Mouse (Mus musculus): ENCODE measurements around the gene Carhsp1.

Gene Carhsp1

DNA sequence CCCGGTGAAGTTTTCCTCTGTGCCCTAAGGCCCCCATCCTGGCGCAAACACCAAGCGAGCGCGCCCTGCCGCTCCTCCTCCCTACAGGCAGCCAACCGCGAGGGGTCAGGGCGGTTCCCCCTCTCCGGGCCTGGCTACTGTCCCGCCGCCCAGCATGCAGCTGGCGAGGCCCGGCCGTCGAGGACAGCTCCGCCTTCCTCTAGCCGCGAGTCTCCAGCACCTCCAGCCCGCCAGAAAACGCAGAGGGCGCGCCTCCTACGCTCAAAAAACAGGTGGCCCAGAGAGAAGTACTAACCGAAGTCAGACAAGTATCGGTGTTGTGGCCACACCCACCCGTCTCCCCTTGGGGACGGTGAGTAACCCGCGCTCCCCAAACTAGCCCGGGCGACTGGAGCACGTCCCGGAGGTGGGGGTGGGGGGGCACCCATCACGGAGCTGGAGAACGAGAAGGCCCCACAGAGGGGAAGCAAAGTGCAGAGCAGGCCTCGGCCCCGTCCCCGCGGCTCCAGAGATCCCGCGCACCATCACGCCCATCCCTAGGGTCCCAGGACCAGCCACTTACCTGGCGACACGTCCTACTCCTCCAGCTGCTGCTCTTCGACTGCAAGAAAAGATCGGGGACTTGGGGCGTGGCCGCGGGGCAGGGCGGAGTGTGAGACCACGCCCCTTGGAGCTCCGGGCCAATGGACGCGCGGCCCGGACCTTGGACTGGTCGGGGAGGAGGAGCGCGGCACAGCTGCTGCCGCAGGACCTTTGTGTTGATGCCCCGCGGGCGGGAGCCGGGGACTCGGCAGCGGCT, at the start of gene Carhsp1:
Gene Carhsp1, minus strand, starts transcription at position 605 of the 799 bp plus-strand sequence.
- DNase-seq = peak; percentile 59

DNA sequence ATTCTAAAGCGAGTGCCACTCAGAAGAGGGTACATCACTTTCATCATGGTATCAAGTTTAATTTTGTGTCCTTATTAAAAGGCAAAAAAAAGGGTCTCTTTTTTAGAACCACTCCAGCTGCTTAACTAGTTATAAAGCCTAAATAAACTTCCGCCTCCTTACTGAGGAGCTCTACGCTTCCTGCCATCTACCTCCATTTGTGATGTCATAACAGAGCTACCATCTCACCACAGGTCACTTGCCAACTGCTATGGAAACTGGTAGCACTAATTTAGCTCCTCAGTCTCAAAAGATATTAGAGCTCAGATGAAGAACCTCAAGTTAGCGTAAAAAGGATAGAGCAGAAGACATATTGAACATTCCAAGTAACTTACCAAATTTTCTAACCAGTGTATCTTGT, 48.5 kb upstream of the Carhsp1 start:
- no peak for DNase-seq

DNA sequence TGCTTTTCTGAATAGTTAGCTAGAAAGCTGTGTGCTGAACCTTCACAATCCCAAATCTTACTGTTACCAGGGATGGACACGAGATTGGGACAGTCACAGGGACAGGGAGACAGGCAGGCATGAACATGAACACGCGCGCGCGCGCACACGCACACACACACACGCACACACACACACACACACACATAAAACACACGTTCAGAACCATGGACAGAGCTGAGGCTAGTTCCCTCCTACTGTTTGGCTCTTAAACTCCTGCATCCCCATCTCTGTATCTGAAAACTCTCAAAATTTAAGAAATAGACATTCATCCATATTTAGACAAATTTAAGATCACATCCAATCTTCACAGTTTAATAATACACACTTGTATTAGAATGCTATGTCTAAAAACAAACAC, 45.8 kb upstream of the Carhsp1 start:
- no peak for DNase-seq

DNA sequence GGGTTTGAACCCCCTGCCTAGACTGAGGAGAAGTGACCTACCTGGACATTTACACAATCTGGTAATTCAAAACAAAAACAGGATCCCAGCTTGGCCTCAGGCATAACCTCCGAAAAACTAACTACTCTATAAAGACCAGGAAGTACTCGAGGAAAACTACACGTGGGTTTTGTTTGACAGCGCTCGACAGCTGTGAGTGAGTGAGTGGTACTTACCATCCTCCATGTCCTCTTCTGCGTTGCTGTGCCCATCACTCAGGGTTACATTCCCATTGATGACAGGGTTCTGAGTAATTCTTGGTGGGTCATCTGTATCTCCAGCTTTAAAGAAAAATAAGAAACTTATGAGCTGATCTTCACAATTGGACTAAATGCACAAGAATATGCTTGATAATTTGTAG, 44.3 kb upstream of the Carhsp1 start:
- no peak for DNase-seq

DNA sequence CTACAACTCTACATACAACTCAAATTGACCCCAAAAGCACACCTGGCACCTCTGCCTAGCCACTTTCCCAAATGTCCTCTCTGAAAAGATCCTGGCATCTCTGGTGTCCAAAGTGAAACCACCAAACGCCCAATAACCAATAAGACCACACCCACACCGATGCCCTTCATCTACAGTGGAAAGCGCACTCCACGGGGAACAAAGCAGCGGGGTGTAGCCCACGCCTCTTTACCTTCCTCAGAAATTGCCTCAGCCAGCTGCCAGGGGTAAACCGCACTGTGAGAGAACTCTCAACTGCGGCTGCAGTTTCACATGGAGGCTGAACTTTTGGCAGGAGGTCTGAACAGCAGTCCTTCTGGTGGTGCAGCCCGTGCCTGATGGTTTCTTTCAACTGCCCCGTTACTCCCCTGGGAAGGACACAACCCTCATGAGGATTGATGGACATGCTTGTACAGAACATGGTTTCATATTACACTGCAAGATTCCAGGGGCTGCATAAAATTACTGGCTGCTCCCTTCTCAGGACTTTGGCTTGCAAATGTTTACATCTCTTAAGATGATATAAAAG, 43.6 kb upstream of the Carhsp1 start:
- DNase-seq = no peak

DNA sequence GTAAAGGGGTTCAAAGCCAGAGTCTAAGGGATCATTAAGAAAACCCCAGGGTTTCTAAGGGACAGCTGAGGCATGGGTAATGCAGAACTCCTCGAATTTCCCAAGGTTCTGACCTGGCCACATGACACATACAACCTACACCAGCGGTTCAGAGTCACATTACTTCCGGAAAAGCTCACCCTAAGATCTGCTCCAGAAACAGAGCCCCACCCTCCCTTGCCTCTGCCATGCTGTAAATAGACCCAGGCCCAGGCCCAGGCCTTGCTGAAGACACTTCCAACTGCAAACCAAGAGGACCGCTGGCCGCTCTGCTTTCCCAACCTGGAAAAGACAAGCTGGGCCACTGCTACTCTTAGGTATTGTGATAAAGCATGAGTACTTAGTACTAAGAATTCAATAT, 42.9 kb upstream of the Carhsp1 start:
- DNase-seq = no peak

DNA sequence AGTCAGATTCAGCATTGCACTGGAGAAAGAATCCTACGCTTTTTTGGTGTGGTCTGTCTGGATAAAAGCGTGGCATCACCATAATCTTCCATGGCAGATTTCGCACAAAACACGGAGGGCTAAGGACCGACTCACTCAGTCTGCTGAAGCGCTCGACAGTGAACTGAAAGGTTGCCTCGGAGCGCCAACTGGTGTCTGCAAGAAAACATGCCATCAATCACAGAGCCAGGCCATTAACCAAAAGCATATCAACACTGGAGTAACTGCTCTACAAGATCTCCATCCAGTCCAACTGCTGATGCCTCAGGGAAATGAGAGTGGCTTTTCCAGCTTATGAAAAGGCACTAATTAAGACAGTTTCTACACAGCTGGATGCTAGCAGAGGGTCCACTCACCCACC, 40.0 kb upstream of the Carhsp1 start:
- DNase-seq = no peak

DNA sequence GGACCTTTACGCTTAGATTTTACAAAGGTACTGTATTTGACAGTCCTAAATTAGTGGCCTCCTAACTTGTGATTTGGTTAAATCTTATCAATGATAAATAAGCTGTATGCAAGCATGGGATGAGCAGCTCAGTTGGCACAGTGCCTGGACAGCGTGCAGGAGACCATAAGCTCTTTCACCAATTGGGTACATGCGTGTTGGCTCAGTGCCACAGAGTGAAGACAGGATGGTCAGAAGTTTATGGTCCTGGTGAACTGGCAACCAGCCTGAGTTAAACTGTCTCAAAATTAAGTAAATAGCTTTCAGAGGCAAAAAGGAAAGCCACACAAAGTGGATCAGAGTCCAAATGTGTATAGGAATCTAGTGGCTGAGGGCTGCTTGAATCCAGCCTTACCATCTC, 28.6 kb upstream of the Carhsp1 start:
- no peak for DNase-seq

DNA sequence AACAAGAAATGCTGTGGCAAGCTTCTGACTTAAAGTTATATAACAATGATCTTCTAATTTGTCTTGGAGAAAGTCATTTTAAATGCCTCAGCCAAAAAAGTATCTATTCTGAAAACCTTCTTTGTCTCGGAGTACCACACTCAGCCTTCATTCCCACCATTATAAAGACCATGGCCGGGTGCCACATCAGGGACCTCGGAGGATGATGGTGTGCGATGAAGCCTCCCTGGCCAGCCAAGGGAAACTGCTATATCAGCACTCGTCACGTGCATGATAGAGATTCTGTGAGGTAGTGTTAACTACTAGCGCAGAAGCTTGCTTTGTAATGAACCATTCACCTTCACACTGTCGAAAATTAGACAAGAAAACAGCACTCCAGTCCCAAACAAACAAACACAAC, 27.6 kb upstream of the Carhsp1 start:
- no peak for DNase-seq

DNA sequence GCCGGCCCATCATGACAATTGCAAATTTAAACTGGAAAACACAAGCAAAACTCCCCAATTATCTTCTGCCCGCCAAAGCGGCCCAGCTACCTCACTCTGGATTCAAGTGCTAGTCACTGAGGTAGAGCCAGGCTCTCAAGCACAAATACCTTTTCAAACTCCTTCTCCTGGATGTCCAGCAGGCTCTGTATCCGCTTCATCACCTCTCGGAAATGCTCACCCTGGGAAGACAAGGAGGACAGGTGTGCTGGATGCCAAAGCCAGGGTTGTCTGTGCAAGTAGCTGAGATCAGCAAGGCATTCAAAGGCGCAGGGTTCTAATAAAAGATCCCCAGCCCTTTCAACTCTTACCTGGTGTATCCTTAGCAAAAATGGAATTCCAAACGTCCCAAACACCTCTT, 19.3 kb upstream of the Carhsp1 start:
- peak; percentile 66 for DNase-seq

DNA sequence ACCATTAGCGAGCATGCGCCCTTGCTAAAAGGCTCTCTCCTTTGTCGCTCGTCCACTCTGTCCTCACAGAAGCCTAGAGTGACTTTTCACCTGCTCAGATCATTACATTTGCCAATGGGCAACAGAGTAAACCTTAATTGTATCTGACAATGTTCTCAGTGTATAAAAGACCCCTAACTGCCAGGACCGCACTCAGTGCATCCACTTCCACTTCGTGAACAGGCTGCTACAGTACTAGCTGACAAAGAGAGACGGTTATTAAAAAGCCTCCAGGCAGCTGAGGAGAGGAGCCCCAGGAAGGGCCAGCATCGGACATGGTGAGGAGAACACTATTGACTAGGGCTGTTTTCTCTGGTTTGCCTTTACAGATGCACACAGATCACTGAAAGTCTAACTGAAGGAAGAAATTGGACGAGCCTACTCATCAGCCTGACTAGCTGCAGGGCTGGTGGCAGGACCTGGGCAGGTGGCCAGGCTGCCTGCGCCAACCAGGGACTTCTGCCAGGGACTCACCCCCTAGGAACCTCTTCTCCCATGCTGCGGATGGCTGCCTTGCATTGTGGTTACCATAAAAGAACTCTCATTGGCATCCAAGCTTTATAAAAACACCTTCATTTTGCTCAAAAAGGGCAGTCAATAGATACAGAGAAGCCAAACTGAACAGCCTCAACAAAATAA, 18.2 kb upstream of the Carhsp1 start:
- DNase-seq = peak; percentile 93

DNA sequence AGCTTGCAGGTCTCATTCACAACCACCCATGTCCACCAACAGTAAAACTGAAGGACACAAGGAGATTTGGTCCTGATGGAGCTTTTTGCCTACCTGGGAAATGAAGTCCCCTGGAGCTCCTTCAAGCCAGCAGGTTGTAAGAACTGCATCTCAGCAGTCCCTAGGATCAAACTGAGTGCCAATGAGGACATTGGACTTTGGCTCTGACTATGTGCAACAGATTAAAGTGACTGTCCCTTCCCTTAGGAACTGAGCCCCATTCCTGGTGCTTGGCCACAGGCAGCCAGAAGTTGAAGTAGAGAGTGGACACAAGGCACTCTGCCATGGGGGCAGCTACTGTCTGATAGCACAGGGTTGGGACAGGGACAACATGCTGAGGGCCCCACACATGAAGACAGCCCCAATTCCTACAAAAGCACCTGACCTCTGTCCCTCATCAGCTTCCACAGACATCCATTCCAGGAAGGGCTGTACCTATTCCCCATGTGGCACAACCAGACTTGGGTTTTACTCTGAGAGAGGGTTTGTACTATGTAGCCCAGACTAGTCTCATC, 15.7 kb upstream of the Carhsp1 start:
- DNase-seq = no peak

DNA sequence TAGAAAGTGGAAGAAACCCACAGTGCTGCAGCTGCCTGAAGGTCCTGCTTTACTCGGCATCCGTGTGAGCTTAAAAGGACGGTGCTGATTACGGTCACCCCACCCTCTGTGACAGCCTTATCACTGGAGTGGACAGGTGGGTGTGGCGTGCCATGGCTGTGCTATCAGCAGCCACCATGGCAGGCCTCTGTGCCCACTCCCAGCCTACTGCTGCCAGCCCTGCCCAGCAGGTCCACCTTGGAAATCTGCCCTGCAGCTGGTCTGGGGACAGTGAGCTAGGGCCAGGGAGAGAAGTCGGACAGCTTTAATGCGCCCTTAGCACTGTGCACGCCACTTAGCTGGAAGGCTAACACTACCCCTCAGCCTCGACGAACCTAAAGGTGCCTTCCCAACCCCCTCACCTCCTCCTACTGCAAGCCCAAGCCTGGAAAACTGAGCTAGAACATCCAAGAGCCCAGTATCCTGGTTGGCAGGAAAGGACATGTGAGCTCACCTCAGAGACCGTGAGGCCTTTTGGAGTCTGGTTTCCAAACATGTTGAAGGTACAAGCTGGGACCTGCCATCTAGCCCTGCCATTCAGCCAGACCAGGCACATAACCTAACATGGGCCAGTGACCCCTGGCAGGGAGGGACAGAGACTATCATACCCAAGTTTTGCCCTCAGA, 15.0 kb upstream of the Carhsp1 start:
- peak; percentile 40 for DNase-seq

DNA sequence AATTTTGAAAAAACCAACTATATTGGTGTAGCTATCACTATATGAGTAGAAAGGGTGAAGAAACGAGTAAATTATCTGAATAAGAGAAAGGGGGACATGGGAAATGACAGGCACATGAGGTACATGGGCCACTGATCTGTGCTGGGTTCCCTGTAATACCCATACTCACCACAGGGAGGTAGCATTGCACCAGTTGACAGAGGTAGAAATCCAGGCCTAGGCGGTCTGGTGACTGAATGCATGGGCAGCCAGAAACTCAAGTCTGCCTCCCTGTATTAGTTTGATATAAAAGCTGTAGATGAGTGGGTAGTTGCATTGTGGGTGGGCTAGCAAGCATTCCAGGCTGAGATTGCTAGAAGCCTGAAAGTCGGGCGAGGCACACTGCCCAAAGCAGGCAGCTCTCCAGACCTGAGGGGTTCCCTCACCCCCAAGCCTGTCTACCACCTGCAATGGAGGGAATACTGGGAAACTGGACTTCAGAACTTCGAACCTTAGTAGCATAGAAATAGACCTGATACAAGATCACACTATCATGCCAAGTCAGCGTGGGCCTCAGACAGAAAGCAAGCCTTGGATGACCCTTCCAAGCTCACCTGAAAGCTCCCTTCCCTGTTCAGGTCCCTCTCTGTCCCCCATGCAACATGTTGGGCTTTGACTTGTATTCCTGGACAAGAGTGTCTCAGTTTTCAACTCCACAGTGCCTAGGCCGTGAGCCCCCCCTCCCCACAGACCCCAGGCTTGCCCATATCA, 14.3 kb upstream of the Carhsp1 start:
- DNase-seq = peak; percentile 70

DNA sequence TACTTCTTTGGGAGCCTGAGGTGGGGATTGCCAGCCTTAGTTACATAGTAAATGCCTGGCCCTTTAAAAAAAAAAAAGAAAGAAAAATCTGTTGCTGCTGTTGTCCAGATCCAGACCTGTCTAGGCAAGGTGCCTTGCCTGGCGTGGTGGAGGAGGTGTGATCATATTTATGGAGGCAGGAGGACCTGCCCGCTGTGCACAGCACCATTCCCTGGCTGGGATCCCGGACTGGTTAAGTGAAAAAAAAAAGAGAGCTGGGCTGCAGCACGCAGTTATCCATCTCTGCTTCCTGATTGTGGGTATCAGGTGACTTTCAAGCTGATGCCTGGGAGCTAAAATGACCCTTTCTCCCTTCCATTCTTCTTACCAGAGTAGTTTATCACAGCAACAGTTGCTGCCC, 13.1 kb upstream of the Carhsp1 start:
- peak; percentile 80 for DNase-seq

DNA sequence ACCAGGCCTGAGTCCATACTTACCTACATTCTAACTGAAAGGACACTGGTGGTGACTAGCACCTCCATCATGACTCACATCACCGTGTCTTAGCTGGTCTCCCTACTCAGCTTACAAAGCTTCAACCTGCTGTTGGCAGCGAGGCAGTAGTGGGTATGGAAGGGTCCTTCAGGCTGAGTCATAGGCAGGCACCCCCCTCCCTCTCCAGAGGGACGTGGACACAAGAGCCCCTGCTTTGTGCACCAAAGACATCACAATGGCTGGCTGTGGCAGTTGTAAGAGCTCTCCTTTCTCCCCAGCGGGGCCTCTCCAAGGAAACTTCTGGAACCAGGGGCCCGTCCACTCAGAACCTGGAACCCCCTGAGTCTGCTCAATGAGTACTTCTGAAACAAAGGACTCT, 8.5 kb upstream of the Carhsp1 start, which contains the start of gene Gm5767:
Gene Gm5767, plus strand, starts transcription at position 301 of the 400 bp plus-strand sequence.
- DNase-seq = no peak

DNA sequence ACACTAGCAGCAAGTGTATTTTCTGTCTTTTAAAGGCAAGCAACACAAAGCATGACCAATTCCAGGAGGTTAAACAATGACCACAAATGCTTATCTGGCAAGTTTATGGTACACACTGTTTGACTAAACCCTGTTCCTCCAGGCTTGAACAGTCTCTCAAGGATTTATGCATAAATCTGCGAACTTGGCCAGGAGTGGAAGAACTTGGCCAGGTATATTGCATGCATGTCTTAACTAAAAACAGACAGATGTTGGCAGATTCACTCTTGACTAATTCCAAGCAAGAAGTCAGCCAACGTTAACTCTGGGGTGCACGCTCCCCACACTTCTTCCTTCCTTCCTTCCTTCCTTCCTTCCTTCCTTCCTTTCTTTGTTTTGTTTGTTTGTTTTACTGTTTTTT, 7.8 kb upstream of the Carhsp1 start:
- DNase-seq = no peak

DNA sequence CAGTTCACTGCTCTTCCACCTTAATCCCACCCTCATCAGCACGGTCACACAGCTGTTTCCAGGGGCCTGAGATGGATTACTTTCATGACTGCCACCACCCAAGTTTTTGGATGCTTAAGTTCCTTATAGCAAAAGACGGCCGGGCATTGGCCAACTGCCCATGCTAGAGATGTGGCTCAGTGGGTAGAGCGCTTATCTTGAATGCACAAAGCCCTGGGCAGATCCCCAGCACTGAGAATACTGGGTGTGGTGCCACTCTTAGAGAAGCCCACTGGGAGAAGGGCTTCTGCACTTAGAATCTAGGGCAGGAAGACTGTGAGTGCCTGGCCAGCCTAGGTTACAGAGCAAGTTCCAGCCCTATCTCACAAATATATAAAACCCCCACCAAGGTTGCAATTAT, 6.7 kb upstream of the Carhsp1 start:
- DNase-seq = no peak

DNA sequence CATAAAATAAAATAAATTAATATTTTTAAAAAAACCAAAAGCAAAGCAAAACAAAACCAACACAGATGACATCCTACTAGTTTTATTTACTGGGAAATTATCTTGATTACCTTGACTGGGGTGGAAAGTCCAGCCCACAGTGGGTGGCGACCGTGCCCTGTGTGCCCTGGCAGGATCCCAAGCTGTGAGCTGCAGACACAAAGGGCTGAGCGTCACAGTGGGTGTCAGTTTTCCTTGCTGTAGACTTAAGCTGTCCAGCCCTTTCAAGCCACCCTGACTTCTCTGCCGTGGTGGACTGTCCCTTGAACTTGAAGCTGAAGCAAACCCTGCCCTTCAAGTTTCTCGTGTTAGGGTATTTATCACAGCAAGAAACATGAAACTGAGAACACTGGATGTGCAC, 6.1 kb upstream of the Carhsp1 start:
- no peak for DNase-seq

DNA sequence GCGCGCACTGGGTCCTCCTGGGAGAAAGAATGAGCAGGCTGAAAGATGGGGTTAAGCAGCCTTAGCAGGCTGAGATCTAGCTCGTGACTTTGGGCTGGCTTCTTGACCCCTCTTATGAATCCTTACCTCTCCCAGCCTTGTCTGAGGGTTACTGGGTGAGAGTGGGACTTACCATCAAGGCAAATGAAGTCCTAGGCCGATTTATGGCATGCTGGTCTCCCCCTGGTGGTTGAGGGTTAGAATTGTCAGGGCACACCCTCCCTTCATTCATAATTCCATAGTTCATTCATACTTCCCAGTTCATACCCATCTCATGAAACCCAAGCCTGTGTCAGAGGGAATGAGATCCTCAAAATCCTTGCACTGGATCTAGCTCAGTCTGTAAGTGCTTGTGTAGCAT, 4.8 kb upstream of the Carhsp1 start:
- no peak for DNase-seq

DNA sequence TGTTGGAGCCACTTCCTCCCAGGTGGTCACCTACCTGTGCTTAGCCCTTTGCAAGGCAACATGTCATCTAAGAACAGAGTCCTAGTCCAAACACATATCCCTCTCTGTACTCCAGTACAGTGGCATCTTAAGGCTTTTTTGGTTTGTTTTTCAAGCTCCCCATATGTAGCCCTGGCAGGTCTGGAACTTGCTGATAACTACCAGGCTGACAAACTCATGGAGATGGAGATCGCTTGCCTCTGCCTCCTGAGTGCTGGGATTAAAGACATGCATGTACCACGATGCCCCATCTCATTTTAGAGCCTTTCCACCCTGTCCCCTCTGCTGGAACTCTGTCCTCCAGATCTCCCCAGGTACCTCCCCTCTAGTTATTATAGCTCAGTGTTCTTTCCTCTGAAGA, 4.3 kb upstream of the Carhsp1 start:
- DNase-seq = no peak

DNA sequence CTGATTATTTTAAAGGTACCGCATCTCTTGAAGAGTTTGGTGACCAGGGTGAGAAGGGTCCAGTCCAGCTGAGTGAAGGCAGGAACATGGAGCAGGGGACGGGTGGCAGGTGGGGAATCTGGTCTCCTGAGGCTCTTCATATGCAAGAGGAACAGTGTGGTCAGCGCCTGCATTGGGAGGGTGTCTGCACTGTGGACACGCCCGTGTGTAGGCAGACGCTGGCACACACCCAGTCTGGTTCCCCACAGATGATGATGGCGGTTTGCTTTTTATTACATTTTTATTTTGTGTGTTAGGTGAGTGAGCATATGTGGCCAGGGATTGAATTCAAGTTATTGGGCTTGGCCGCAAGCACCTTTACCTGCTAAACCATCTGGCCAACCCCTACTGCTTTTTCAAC, 3.6 kb upstream of the Carhsp1 start:
- no peak for DNase-seq

DNA sequence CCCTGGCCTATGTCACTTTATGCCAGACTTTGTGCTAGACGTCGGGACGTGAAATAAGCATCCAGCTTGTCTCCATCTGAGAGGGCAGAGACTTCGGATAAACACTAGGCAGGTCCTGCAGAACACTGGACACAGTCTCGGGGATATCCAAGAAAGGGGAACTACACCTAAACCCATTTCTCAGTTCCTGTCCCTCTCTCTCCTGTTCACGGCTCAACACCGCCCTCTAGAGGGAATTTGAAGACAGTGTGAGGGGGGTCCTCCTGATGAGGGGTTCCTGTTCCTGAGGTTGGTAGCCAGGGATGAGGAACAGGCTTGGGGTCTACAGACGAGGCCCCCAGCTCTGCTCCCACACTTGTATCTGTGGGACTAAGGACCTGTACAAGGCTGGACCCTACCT, 2.2 kb upstream of the Carhsp1 start:
- DNase-seq = no peak
